Mouse (Mus musculus) heart, embryonic 11.5 days (tissue): ENCODE results near the gene Nmrk1. TPM values are rescaled to one million over a fixed set of nuclear protein-coding genes. Genes with fewer than 3 reads are reported as not detected.

Experiments used
- ATAC-seq: fragments of 200-750 bp; cut with Nextera tagmentation; replicated peaks from 2 replicates; pipeline ENCODE4 v1.8.0; 2017; ENCODE audit warnings: moderate library complexity; ENCODE audit not compliant: insufficient number of reproducible peaks, low FRiP score, low TSS enrichment
- H3K27ac ChIP-seq: fragments of 300-500 bp; sonication (generic); 2 replicates; pipeline ENCODE4 v1.5.1; 2014; ENCODE audit warnings: mild to moderate bottlenecking, low read depth, low read length
- H3K27me3 ChIP-seq: fragments of 300-500 bp; sonication (generic); 2 replicates; pipeline ENCODE4 v1.6.1; 2014; ENCODE audit warnings: mild to moderate bottlenecking, low read length, mixed read lengths; ENCODE audit not compliant: control insufficient read depth, insufficient read depth
- H3K36me3 ChIP-seq: fragments of 300-500 bp; sonication (generic); 2 replicates; pipeline ENCODE4 v1.6.1; 2014; ENCODE audit warnings: mild to moderate bottlenecking, low read length, moderate library complexity, mixed read lengths; ENCODE audit not compliant: control insufficient read depth, insufficient read depth
- H3K4me1 ChIP-seq: fragments of 300-500 bp; sonication (generic); 2 replicates; pipeline ENCODE4 v1.6.1; 2014; ENCODE audit warnings: low read length; ENCODE audit not compliant: control insufficient read depth, insufficient read depth
- H3K4me2 ChIP-seq: fragments of 300-500 bp; sonication (generic); 2 replicates; pipeline ENCODE4 v1.6.1; 2014; ENCODE audit warnings: mild to moderate bottlenecking, moderate library complexity
- H3K4me3 ChIP-seq: fragments of 300-500 bp; sonication (generic); 2 replicates; pipeline ENCODE4 v1.5.1; 2014; ENCODE audit warnings: low read depth, low read length
- H3K9ac ChIP-seq: fragments of 300-500 bp; sonication (generic); 2 replicates; pipeline ENCODE4 v1.6.1; 2014; ENCODE audit warnings: mild to moderate bottlenecking, low read depth, low read length, moderate library complexity
- H3K9me3 ChIP-seq: fragments of 300-500 bp; sonication (generic); replicated peaks from 2 replicates; pipeline ENCODE4 v1.6.1; 2016; ENCODE audit warnings: low read length; ENCODE audit not compliant: control insufficient read depth
- WGBS: fragments of 180-500 bp; shearing (Covaris S2); extraction: QIAGEN DNeasy Blood & Tissue Kit; methylation state at CpG from one replicate; pipeline ENCODE4 v1.1.7; 2014; ENCODE audit not compliant: insufficient replicate concordance; 5-methylcytosine and 5-hydroxymethylcytosine counted together
- polyA plus RNA-seq: library from polyadenylated mRNA; unstranded; fragments of >200 nt; fragmentation: Nextera tagmentation; extraction: Ambion mirVana; gene quantifications from 2 replicates; pipeline ENCODE4 v1.2.1, GENCODE M21; 2014

Gene Nmrk1
- polyA plus RNA-seq, 1 experiment from 2014 or later: 7.6 TPM

- H3K4me2 ChIP-seq: no peak overlapping the region
- no peaks in the 10 kb centered on the region for H3K9me3 ChIP-seq
- ATAC-seq: no peak
- H3K27me3 ChIP-seq: no peaks in the 10 kb centered on the region
- WGBS: 85% methylated on average over 5 of the region's 5 CpGs
- peaks cover 4% of the 10 kb centered on the region; the same call in 1 of the 2 replicates for H3K4me1 ChIP-seq
- H3K27ac ChIP-seq: no peak overlapping the region
- no peak overlapping the region for H3K9ac ChIP-seq
- H3K36me3 ChIP-seq: no peaks in the 10 kb centered on the region
- no peak overlapping the region for H3K4me3 ChIP-seq
Observed at GRCm38 (mm10) chr19:18599650-18600049, 32.1 kb upstream of the Nmrk1 start.

- no peak overlapping the region for H3K27ac ChIP-seq
- H3K27me3 ChIP-seq: no peaks in the 10 kb centered on the region
- H3K9me3 ChIP-seq: no peaks in the 10 kb centered on the region
- H3K4me3 ChIP-seq: no peak overlapping the region
- no peak overlapping the region for H3K9ac ChIP-seq
- 94% methylated on average over 9 of the region's 9 CpGs for WGBS
- no peaks in the 10 kb centered on the region for H3K36me3 ChIP-seq
- H3K4me2 ChIP-seq: no peak overlapping the region
- peaks cover 4% of the 10 kb centered on the region; the same call in 1 of the 2 replicates for H3K4me1 ChIP-seq
- no peak for ATAC-seq
Observed at GRCm38 (mm10) chr19:18600611-18601010, 31.1 kb upstream of the Nmrk1 start.

- Histone ChIP-seq H3K4me3 (no peak overlapping the region), H3K4me2 (no peak overlapping the region), H3K27ac (no peak overlapping the region), H3K9me3 (no peaks in the 10 kb centered on the region), H3K4me1 (peaks cover 6% of the 10 kb centered on the region; the same call in 1 of the 2 replicates), H3K36me3 (no peaks in the 10 kb centered on the region), H3K9ac (no peak overlapping the region), H3K27me3 (no peaks in the 10 kb centered on the region)
- ATAC-seq: no peak
- WGBS: 73% methylated on average over 6 of the region's 6 CpGs
Observed at GRCm38 (mm10) chr19:18603011-18603410, 28.7 kb upstream of the Nmrk1 start.

- Histone ChIP-seq H3K4me1 (peaks cover 15% of the 10 kb centered on the region), H3K27ac (no peak overlapping the region), H3K9ac (no peak overlapping the region), H3K4me2 (no peak overlapping the region), H3K4me3 (no peak overlapping the region), H3K27me3 (no peaks in the 10 kb centered on the region), H3K9me3 (no peaks in the 10 kb centered on the region), H3K36me3 (no peaks in the 10 kb centered on the region)
- ATAC-seq: no peak
- 53% methylated on average over 7 of the region's 7 CpGs for WGBS
Observed at GRCm38 (mm10) chr19:18607907-18608306, 23.8 kb upstream of the Nmrk1 start.

- no peaks in the 10 kb centered on the region for H3K27me3 ChIP-seq
- H3K4me1 ChIP-seq: peaks cover 12% of the 10 kb centered on the region
- WGBS: 39% methylated on average over 6 of the region's 6 CpGs
- no peak overlapping the region for H3K4me2 ChIP-seq
- H3K4me3 ChIP-seq: no peak overlapping the region
- H3K27ac ChIP-seq: no peak overlapping the region
- no peaks in the 10 kb centered on the region for H3K36me3 ChIP-seq
- H3K9ac ChIP-seq: no peak overlapping the region
- H3K9me3 ChIP-seq: no peaks in the 10 kb centered on the region
- ATAC-seq: no peak; the same call in 1 of the 2 replicates
Observed at GRCm38 (mm10) chr19:18608975-18609374, 22.8 kb upstream of the Nmrk1 start.

- Histone ChIP-seq H3K4me2 (no peak overlapping the region), H3K27me3 (no peaks in the 10 kb centered on the region), H3K4me1 (peaks cover 5% of the 10 kb centered on the region), H3K9ac (no peak overlapping the region), H3K27ac (no peak overlapping the region), H3K9me3 (no peaks in the 10 kb centered on the region), H3K4me3 (no peak overlapping the region), H3K36me3 (no peaks in the 10 kb centered on the region)
- no peak for ATAC-seq
- 82% methylated on average over 7 of the region's 7 CpGs for WGBS
Observed at GRCm38 (mm10) chr19:18614337-18614736, 17.4 kb upstream of the Nmrk1 start.

- H3K27ac ChIP-seq: no peak overlapping the region
- no peak overlapping the region for H3K4me2 ChIP-seq
- no peak overlapping the region for H3K9ac ChIP-seq
- no peaks in the 10 kb centered on the region for H3K27me3 ChIP-seq
- no peak overlapping the region for H3K4me3 ChIP-seq
- no peak for ATAC-seq
- H3K9me3 ChIP-seq: no peaks in the 10 kb centered on the region
- H3K4me1 ChIP-seq: peaks cover 4% of the 10 kb centered on the region
- 66% methylated on average over 9 of the region's 9 CpGs for WGBS
- H3K36me3 ChIP-seq: no peaks in the 10 kb centered on the region
Observed at GRCm38 (mm10) chr19:18615680-18616240, 16.0 kb upstream of the Nmrk1 start.

- no peak overlapping the region for H3K9ac ChIP-seq
- peaks cover 4% of the 10 kb centered on the region for H3K4me1 ChIP-seq
- no peak overlapping the region for H3K27ac ChIP-seq
- no peak overlapping the region for H3K4me3 ChIP-seq
- H3K36me3 ChIP-seq: no peaks in the 10 kb centered on the region
- no peak overlapping the region for H3K4me2 ChIP-seq
- no peaks in the 10 kb centered on the region for H3K9me3 ChIP-seq
- no peaks in the 10 kb centered on the region for H3K27me3 ChIP-seq
- no peak for ATAC-seq
- 96% methylated on average over 1 of the region's 1 CpGs for WGBS
Observed at GRCm38 (mm10) chr19:18617504-18617903, 14.2 kb upstream of the Nmrk1 start.

- Histone ChIP-seq H3K27me3 (no peaks in the 10 kb centered on the region), H3K4me3 (no peak overlapping the region), H3K9me3 (no peaks in the 10 kb centered on the region), H3K9ac (no peak overlapping the region), H3K4me2 (no peak overlapping the region), H3K4me1 (peaks cover 4% of the 10 kb centered on the region), H3K36me3 (no peaks in the 10 kb centered on the region), H3K27ac (no peak overlapping the region)
- ATAC-seq: no peak
- WGBS: 83% methylated on average over 5 of the region's 5 CpGs
Observed at GRCm38 (mm10) chr19:18619060-18619459, 12.7 kb upstream of the Nmrk1 start.
